23 mouse cellular contexts compared by ENCODE assay signal in the genomic region with DNA sequence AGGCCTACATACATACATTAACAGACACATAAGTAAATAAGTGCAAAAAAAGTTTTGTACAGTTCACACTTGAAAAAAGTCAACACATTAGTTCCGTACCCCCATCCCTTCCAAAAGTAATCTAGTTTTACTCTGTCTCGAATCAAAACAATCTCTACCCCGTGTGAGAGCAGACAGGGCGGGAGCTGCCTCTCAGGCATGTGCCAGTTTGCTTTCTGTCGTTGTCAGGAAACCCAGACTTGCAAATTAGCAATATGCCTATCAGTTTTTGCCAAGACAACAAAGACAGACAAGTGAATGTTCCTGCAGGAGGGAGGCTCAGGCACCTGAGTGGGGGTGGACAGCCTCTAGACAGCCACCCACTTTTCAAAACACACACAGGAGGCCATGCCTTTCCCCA.
DNase-seq lines count a peak whose midpoint lies in the region; ATAC-seq and TF ChIP-seq lines count a peak whose summit lies in the region.
"Had no signal": no experiment of that assay in that cellular context is flagged by ENCODE, and none has a peak within 500 bp of the region (broad histone marks: within the 10 kb centered on the region; RNA-seq: fewer than 3 reads in every experiment).

No protein-coding gene starts in this region.

- TF ChIP-seq CTCF in forebrain, postnatal 0 days (IDR thresholded peaks at IDR 0.05; ENCODE audit: low read depth), result no peak

- H3K9ac ChIP-seq in forebrain, embryonic 13.5 days, result no peak overlapping the region
- no peak overlapping the region for H3K9ac ChIP-seq in heart, embryonic 16.5 days (ENCODE audit: low read length)
- no peak overlapping the region for H3K9ac ChIP-seq in forebrain, postnatal 0 days
- H3K9ac ChIP-seq in kidney, embryonic 16.5 days (replicated peaks; ENCODE audit: low read length), result no peak overlapping the region
- H3K9ac ChIP-seq: limb, embryonic 15.5 days; liver, embryonic 15.5 days; midbrain, embryonic 15.5 days; stomach, embryonic 15.5 days had no signal

- no peaks in the 10 kb centered on the region for H3K9me3 ChIP-seq in forebrain, embryonic 13.5 days (replicated peaks)
- no peaks in the 10 kb centered on the region for H3K9me3 ChIP-seq in forebrain, embryonic 10.5 days
- no peaks in the 10 kb centered on the region for H3K9me3 ChIP-seq in heart, embryonic 16.5 days (replicated peaks; ENCODE audit: control insufficient read depth, low read length)
- no peaks in the 10 kb centered on the region for H3K9me3 ChIP-seq in forebrain, postnatal 0 days (ENCODE audit: low read length)
- H3K9me3 ChIP-seq in kidney, embryonic 16.5 days (ENCODE audit: low read length), result no peaks in the 10 kb centered on the region
- H3K9me3 ChIP-seq: hindbrain, embryonic 10.5 days; limb, embryonic 15.5 days; liver, embryonic 15.5 days; midbrain, embryonic 15.5 days; stomach, embryonic 15.5 days had no signal

- no peak for DNase-seq in forebrain, embryonic 10.5 days (ENCODE audit: extremely low spot score, low spot score)
- DNase-seq in heart, adult 11 months, result no peak
- DNase-seq in CD4-positive, CD25-positive, alpha-beta regulatory T cell, adult 2 months (ENCODE audit: low read depth, low spot score), result peak; percentile 63
- peak; percentile 67 for DNase-seq in forebrain, postnatal 0 days
- no peak for DNase-seq in urinary bladder, postnatal 36 days (ENCODE audit: low spot score in 2 of 2)
- DNase-seq: adrenal gland, adult 8-10 months; cerebellum, adult 2 months; cerebellum, postnatal 25 days; gastrocnemius, postnatal 10 days; kidney, adult 18-20 months; kidney, postnatal 10 days; left cerebral cortex, postnatal 4 days; lung, postnatal 4 days had no signal

- no peak overlapping the region for H3K4me2 ChIP-seq in forebrain, embryonic 13.5 days
- H3K4me2 ChIP-seq in heart, embryonic 16.5 days (ENCODE audit: low read depth, low read length), result no peak overlapping the region
- H3K4me2 ChIP-seq in forebrain, postnatal 0 days (ENCODE audit: low read depth), result no peak overlapping the region
- H3K4me2 ChIP-seq in kidney, embryonic 16.5 days (replicated peaks; ENCODE audit: low read depth, low read length), result no peak overlapping the region
- H3K4me2 ChIP-seq: limb, embryonic 15.5 days; liver, embryonic 15.5 days; midbrain, embryonic 15.5 days; stomach, embryonic 15.5 days had no signal

- H3K27me3 ChIP-seq in forebrain, embryonic 13.5 days, result no peaks in the 10 kb centered on the region
- H3K27me3 ChIP-seq in forebrain, embryonic 10.5 days (ENCODE audit: poor library complexity, severe bottlenecking), result no peaks in the 10 kb centered on the region
- no peaks in the 10 kb centered on the region for H3K27me3 ChIP-seq in heart, embryonic 16.5 days (ENCODE audit: control insufficient read depth, insufficient read depth, low read length)
- no peaks in the 10 kb centered on the region for H3K27me3 ChIP-seq in forebrain, postnatal 0 days (ENCODE audit: insufficient read depth, low read length)
- no peaks in the 10 kb centered on the region for H3K27me3 ChIP-seq in kidney, embryonic 16.5 days (ENCODE audit: insufficient read depth, low read length)
- H3K27me3 ChIP-seq: limb, embryonic 15.5 days; liver, embryonic 15.5 days; midbrain, embryonic 15.5 days; stomach, embryonic 15.5 days had no signal

- 0 out of 2 replicates have a peak, but pooled peaks cover 3% of the 10 kb centered on the region for H3K4me1 ChIP-seq in forebrain, embryonic 13.5 days
- H3K4me1 ChIP-seq in forebrain, embryonic 10.5 days, result no peaks in the 10 kb centered on the region
- peaks cover 54% of the 10 kb centered on the region for H3K4me1 ChIP-seq in heart, embryonic 16.5 days (ENCODE audit: control insufficient read depth, insufficient read depth, low read length)
- H3K4me1 ChIP-seq in forebrain, postnatal 0 days (ENCODE audit: insufficient read depth), result peaks cover 9% of the 10 kb centered on the region
- peaks cover 8% of the 10 kb centered on the region; the same call in 1 of the 2 replicates for H3K4me1 ChIP-seq in kidney, embryonic 16.5 days (ENCODE audit: insufficient read depth, low read length)
- H3K4me1 ChIP-seq: midbrain, embryonic 15.5 days; stomach, embryonic 15.5 days had no signal

- 0 out of 2 replicates have a peak, but pooled peaks cover 9% of the 10 kb centered on the region for H3K36me3 ChIP-seq in forebrain, embryonic 13.5 days (ENCODE audit: poor library complexity, severe bottlenecking)
- no peaks in the 10 kb centered on the region for H3K36me3 ChIP-seq in forebrain, embryonic 10.5 days (replicated peaks)
- H3K36me3 ChIP-seq in heart, embryonic 16.5 days (ENCODE audit: control insufficient read depth, insufficient read depth), result no peaks in the 10 kb centered on the region
- H3K36me3 ChIP-seq in forebrain, postnatal 0 days (ENCODE audit: insufficient read depth), result peaks cover 4% of the 10 kb centered on the region; the same call in 1 of the 2 replicates
- no peaks in the 10 kb centered on the region for H3K36me3 ChIP-seq in kidney, embryonic 16.5 days (ENCODE audit: insufficient read depth, low read length)
- H3K36me3 ChIP-seq: liver, embryonic 15.5 days; midbrain, embryonic 15.5 days; stomach, embryonic 15.5 days had no signal

- no peak overlapping the region for H3K4me3 ChIP-seq in forebrain, embryonic 13.5 days
- H3K4me3 ChIP-seq in forebrain, embryonic 10.5 days, result no peak overlapping the region
- no peak overlapping the region for H3K4me3 ChIP-seq in heart, embryonic 16.5 days (ENCODE audit: low read length)
- no peak overlapping the region for H3K4me3 ChIP-seq in forebrain, postnatal 0 days (ENCODE audit: low read depth, low read length)
- H3K4me3 ChIP-seq in kidney, embryonic 16.5 days (ENCODE audit: low read length), result no peak overlapping the region
- H3K4me3 ChIP-seq: hindbrain, embryonic 10.5 days; left cerebral cortex, adult 2 months; limb, embryonic 15.5 days; liver, embryonic 15.5 days; midbrain, embryonic 15.5 days; myocyte; stomach, embryonic 15.5 days had no signal

- no peak overlapping the region for H3K27ac ChIP-seq in forebrain, embryonic 13.5 days
- H3K27ac ChIP-seq in forebrain, embryonic 10.5 days, result no peak overlapping the region
- peak overlapping the region; percentile 9; the same call in 1 of the 2 replicates for H3K27ac ChIP-seq in heart, embryonic 16.5 days (ENCODE audit: low read length)
- peak overlapping the region; percentile 30; the same call in 1 of the 2 replicates for H3K27ac ChIP-seq in forebrain, postnatal 0 days (ENCODE audit: low read depth, low read length)
- H3K27ac ChIP-seq in kidney, embryonic 16.5 days (ENCODE audit: low read length), result no peak overlapping the region
- H3K27ac ChIP-seq: hindbrain, embryonic 10.5 days; left cerebral cortex, adult 2 months; limb, embryonic 15.5 days; liver, embryonic 15.5 days; midbrain, embryonic 15.5 days; stomach, embryonic 15.5 days had no signal

- WGBS in forebrain, embryonic 13.5 days, result 74% methylated on average over 5 of the region's 5 CpGs
- WGBS in forebrain, embryonic 10.5 days, result 81% methylated on average over 5 of the region's 5 CpGs
- WGBS in heart, embryonic 16.5 days, result 54% methylated on average over 5 of the region's 5 CpGs
- 41% methylated on average over 5 of the region's 5 CpGs for WGBS in forebrain, postnatal 0 days
- 64% methylated on average over 5 of the region's 5 CpGs for WGBS in kidney, embryonic 16.5 days

- peak; percentile 72; the same call in 1 of the 2 replicates for ATAC-seq in forebrain, embryonic 13.5 days
- no peak for ATAC-seq in heart, embryonic 16.5 days (replicated peaks; ENCODE audit: extremely low read depth, insufficient read depth, low FRiP score)
- peak; percentile 74 for ATAC-seq in forebrain, postnatal 0 days
- no peak for ATAC-seq in kidney, embryonic 16.5 days (ENCODE audit: low FRiP score, low TSS enrichment)
- ATAC-seq: midbrain, embryonic 15.5 days had no signal

Comparison
In these comparisons a context has a peak if more than half of its experiments do, and no peak if none do; other contexts are left out.
1. H3K27ac ChIP-seq: peak in heart, embryonic 16.5 days (single experiment) and forebrain, postnatal 0 days (single experiment); none in forebrain, embryonic 13.5 days (single experiment), forebrain, embryonic 10.5 days (single experiment) and kidney, embryonic 16.5 days (single experiment).
2. DNase-seq: peak in CD4-positive, CD25-positive, alpha-beta regulatory T cell, adult 2 months (single experiment) and forebrain, postnatal 0 days (single experiment); none in forebrain, embryonic 10.5 days (single experiment), heart, adult 11 months (single experiment) and urinary bladder, postnatal 36 days (0 of 2).
3. ATAC-seq: peak in forebrain, embryonic 13.5 days (single experiment) and forebrain, postnatal 0 days (single experiment); none in heart, embryonic 16.5 days (single experiment) and kidney, embryonic 16.5 days (single experiment).